Mouse (Mus musculus) heart, embryonic 11.5 days (tissue): ENCODE measurements around the gene Otulin. TPM values are rescaled to one million over a fixed set of nuclear protein-coding genes. Genes with fewer than 3 reads are reported as not detected.

ENCODE experiments used
- ATAC-seq: fragments of 200-750 bp; cut with Nextera tagmentation; replicated peaks from 2 replicates; pipeline ENCODE4 v1.8.0; 2017; ENCODE audit warnings: moderate library complexity; ENCODE audit not compliant: insufficient number of reproducible peaks, low FRiP score, low TSS enrichment
- H3K27ac ChIP-seq: fragments of 300-500 bp; sonication (generic); 2 replicates; pipeline ENCODE4 v1.5.1; 2014; ENCODE audit warnings: mild to moderate bottlenecking, low read depth, low read length
- H3K27me3 ChIP-seq: fragments of 300-500 bp; sonication (generic); 2 replicates; pipeline ENCODE4 v1.6.1; 2014; ENCODE audit warnings: mild to moderate bottlenecking, low read length, mixed read lengths; ENCODE audit not compliant: control insufficient read depth, insufficient read depth
- H3K36me3 ChIP-seq: fragments of 300-500 bp; sonication (generic); 2 replicates; pipeline ENCODE4 v1.6.1; 2014; ENCODE audit warnings: mild to moderate bottlenecking, low read length, moderate library complexity, mixed read lengths; ENCODE audit not compliant: control insufficient read depth, insufficient read depth
- H3K4me1 ChIP-seq: fragments of 300-500 bp; sonication (generic); 2 replicates; pipeline ENCODE4 v1.6.1; 2014; ENCODE audit warnings: low read length; ENCODE audit not compliant: control insufficient read depth, insufficient read depth
- H3K4me2 ChIP-seq: fragments of 300-500 bp; sonication (generic); 2 replicates; pipeline ENCODE4 v1.6.1; 2014; ENCODE audit warnings: mild to moderate bottlenecking, moderate library complexity
- H3K4me3 ChIP-seq: fragments of 300-500 bp; sonication (generic); 2 replicates; pipeline ENCODE4 v1.5.1; 2014; ENCODE audit warnings: low read depth, low read length
- H3K9ac ChIP-seq: fragments of 300-500 bp; sonication (generic); 2 replicates; pipeline ENCODE4 v1.6.1; 2014; ENCODE audit warnings: mild to moderate bottlenecking, low read depth, low read length, moderate library complexity
- H3K9me3 ChIP-seq: fragments of 300-500 bp; sonication (generic); replicated peaks from 2 replicates; pipeline ENCODE4 v1.6.1; 2016; ENCODE audit warnings: low read length; ENCODE audit not compliant: control insufficient read depth
- WGBS: fragments of 180-500 bp; shearing (Covaris S2); extraction: QIAGEN DNeasy Blood & Tissue Kit; methylation state at CpG from one replicate; pipeline ENCODE4 v1.1.7; 2014; ENCODE audit not compliant: insufficient replicate concordance; 5-methylcytosine and 5-hydroxymethylcytosine counted together
- polyA plus RNA-seq: library from polyadenylated mRNA; unstranded; fragments of >200 nt; fragmentation: Nextera tagmentation; extraction: Ambion mirVana; gene quantifications from 2 replicates; pipeline ENCODE4 v1.2.1, GENCODE M21; 2014

The Otulin gene
- polyA plus RNA-seq, 1 experiment from 2014 or later = 26.7 TPM

DNA sequence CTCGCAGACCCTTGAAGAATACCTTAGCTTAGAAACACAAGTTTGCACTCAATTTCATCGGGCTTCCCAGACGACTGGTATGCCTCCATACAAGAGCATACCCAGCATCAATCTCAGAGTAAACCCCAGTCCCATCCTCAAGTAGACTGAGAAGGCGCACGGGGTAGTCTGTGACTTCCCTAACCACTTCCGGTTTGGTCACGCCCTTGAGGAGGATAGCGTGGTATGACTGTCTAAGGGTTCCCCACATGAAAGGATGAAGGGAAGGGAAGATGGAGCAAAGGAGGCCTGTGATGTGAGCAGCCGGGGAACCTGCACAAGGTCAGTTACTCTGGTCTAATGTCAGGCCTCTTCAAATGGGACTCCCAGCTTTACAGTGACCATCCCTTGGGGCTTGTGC, 2.7 kb downstream of the Otulin start:
- ATAC-seq = no peak
- Histone ChIP-seq H3K27ac (no peak overlapping the region), H3K36me3 (peaks cover 2% of the 10 kb centered on the region; the same call in 1 of the 2 replicates), H3K27me3 (no peaks in the 10 kb centered on the region), H3K9me3 (no peaks in the 10 kb centered on the region), H3K9ac (no peak overlapping the region), H3K4me1 (peaks cover 23% of the 10 kb centered on the region), H3K4me3 (no peak overlapping the region), H3K4me2 (no peak overlapping the region)
- 86% methylated on average over 9 of the region's 9 CpGs for WGBS

- H3K27ac ChIP-seq = no peak overlapping the region
- no peak overlapping the region for H3K9ac ChIP-seq
- H3K36me3 ChIP-seq = peaks cover 4% of the 10 kb centered on the region; the same call in 1 of the 2 replicates
- H3K9me3 ChIP-seq = no peaks in the 10 kb centered on the region
- no peak overlapping the region for H3K4me2 ChIP-seq
- H3K27me3 ChIP-seq = no peaks in the 10 kb centered on the region
- WGBS = 79% methylated on average over 1 of the region's 1 CpGs
- no peak overlapping the region for H3K4me3 ChIP-seq
- H3K4me1 ChIP-seq = peaks cover 23% of the 10 kb centered on the region
- ATAC-seq = no peak
Observed at GRCm38 (mm10) chr15:27626314-27626713, 4.2 kb downstream of the Otulin start.

DNA sequence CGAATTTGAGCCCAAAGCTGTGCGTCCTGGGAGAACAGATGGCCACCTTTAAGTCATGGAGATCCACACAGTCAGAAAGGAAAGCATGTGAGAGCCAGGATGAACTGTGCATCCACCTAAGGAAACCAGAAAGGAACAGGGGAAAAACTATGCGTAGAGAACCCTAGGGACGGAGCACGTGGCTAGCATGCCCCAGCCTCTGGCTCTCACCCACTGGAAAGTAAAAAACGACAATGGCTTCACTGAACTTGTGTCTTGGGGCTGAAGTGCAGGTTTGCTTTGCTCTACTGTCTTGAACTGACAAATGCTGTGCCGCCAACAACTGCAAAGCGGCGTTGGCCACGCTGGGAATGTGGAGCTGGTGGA, 4.6 kb downstream of the Otulin start:
- Histone ChIP-seq H3K27me3 (no peaks in the 10 kb centered on the region), H3K4me2 (no peak overlapping the region), H3K9ac (no peak overlapping the region), H3K4me3 (no peak overlapping the region), H3K9me3 (no peaks in the 10 kb centered on the region), H3K36me3 (peaks cover 4% of the 10 kb centered on the region; the same call in 1 of the 2 replicates), H3K27ac (no peak overlapping the region), H3K4me1 (peaks cover 24% of the 10 kb centered on the region)
- WGBS = 65% methylated on average over 10 of the region's 10 CpGs
- ATAC-seq = no peak

DNA sequence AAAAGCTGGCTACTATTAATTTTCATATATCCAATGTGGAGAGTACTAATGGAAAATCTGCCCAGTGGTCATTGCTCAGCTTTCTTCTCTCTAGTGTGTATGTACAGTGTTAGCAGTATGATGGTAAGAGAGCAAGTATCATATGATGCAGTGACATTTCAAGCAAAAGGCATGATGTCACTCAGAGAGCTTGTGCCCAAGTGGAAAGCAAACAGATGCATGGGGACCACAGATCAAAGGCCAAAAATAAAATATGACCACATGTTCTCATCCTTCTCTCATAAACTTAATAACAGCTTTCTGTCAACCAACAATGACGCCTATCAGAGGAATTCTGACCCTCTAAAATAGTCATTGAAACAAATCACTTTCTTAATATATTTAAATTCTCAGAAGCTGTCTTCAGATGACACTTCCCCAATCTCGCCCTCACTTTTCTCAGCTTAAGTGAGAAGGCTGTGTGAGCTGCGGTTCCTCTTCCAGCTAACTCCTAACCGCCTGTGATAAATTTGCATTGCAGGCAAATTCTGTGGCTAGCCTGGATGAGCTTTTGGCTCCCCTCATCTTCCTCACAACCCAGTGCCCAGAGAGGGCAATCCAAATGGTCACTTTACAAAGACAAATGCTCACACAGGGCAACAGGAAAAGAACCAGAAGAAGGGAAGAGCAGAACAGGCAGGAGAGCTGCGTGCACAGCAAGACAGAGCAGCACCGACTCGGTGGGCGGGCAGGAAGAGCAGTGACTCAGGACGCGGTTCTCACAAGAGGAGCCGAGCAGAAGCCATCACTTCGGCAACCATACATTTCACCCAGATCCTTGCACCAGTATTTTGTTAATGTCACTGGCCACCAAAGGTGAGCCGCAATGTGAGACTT, 5.2 kb downstream of the Otulin start:
- H3K27me3 ChIP-seq = no peaks in the 10 kb centered on the region
- H3K4me3 ChIP-seq = no peak overlapping the region
- H3K9me3 ChIP-seq = no peaks in the 10 kb centered on the region
- peaks cover 23% of the 10 kb centered on the region for H3K4me1 ChIP-seq
- 84% methylated on average over 13 of the region's 13 CpGs for WGBS
- H3K9ac ChIP-seq = no peak overlapping the region
- no peak overlapping the region for H3K4me2 ChIP-seq
- no peak overlapping the region for H3K27ac ChIP-seq
- H3K36me3 ChIP-seq = peaks cover 4% of the 10 kb centered on the region; the same call in 1 of the 2 replicates
- ATAC-seq = no peak

- Histone ChIP-seq H3K27ac (no peak overlapping the region), H3K9me3 (no peaks in the 10 kb centered on the region), H3K4me2 (no peak overlapping the region), H3K4me3 (no peak overlapping the region), H3K4me1 (peaks cover 24% of the 10 kb centered on the region), H3K36me3 (peaks cover 4% of the 10 kb centered on the region; the same call in 1 of the 2 replicates), H3K27me3 (no peaks in the 10 kb centered on the region), H3K9ac (no peak overlapping the region)
- 87% methylated on average over 6 of the region's 6 CpGs for WGBS
- ATAC-seq = no peak
Observed at GRCm38 (mm10) chr15:27623286-27623685, 7.2 kb downstream of the Otulin start.

DNA sequence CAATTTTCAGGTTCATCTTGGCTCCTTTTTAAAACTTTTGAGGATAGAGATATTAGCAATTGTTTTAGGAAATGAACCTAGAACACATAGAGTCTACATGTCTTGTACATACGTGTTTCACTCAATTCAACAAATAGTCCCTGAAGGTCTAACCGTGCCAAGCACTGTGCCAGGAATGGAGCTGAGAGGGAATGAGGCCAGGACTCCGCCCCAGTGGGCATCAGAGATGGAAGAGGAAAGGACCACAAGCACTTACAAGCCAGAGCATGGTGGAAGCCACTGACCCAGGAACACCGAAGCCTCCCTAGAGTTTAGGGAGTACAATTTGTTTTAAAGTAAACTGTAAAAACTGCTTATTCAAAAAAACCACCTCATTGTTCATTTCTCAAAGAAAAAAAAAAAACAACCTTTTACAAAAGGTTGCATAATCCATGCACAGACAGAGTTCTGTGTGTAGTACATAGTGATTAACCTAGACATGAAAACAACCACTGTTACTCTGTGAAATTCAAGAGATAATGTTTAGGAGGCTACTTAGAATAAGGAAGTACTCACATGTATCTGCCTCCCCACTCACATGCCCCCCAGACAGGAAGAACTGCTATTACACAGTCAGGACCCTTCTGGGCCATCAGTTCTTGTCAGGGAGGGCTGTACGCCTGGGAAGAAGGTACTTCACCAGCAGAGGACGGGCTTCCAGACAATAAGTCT, 9.9 kb downstream of the Otulin start:
- Histone ChIP-seq H3K4me2 (no peak overlapping the region), H3K27ac (no peak overlapping the region), H3K4me1 (peaks cover 16% of the 10 kb centered on the region), H3K36me3 (peaks cover 9% of the 10 kb centered on the region), H3K27me3 (no peaks in the 10 kb centered on the region), H3K4me3 (no peak overlapping the region), H3K9me3 (no peaks in the 10 kb centered on the region), H3K9ac (no peak overlapping the region)
- ATAC-seq = no peak
- 80% methylated on average over 6 of the region's 6 CpGs for WGBS

DNA sequence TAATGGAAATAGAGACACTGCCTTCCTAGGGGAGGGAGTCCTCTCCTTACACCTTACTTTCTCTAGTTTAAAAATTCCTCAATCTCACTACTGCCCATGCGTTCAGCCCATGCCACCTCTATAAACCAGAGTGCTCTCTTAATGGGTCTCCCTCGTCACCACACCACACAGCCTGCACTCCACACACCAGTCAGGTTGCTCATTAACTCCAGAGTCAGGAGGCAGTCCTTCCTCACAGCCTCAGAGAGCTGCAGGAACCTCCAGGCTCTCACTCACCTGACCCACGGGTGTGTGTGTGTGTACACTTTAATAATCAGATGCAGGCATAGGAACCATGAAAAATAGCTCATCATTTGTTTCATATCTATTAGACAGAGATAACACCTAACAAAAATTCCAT, 10.8 kb downstream of the Otulin start:
- Histone ChIP-seq H3K9ac (no peak overlapping the region), H3K27ac (0 out of 2 replicates have a peak overlapping the region, but pooled peaks have one; percentile 24), H3K4me3 (no peak overlapping the region), H3K9me3 (no peaks in the 10 kb centered on the region), H3K4me1 (peaks cover 16% of the 10 kb centered on the region), H3K27me3 (no peaks in the 10 kb centered on the region), H3K36me3 (peaks cover 9% of the 10 kb centered on the region), H3K4me2 (no peak overlapping the region)
- no peak for ATAC-seq
- 80% methylated on average over 3 of the region's 3 CpGs for WGBS

- peaks cover 9% of the 10 kb centered on the region for H3K36me3 ChIP-seq
Observed at GRCm38 (mm10) chr15:27618778-27619533, 11.5 kb downstream of the Otulin start.

More at GRCm38 (mm10) chr15:27618778-27619533, 11.5 kb downstream of the Otulin start:
- Histone ChIP-seq H3K9me3 (no peaks in the 10 kb centered on the region), H3K4me3 (no peak overlapping the region), H3K4me1 (peaks cover 16% of the 10 kb centered on the region), H3K4me2 (no peak overlapping the region), H3K9ac (no peak overlapping the region), H3K27me3 (no peaks in the 10 kb centered on the region), H3K27ac (peak overlapping the region; percentile 82)
- 46% methylated on average over 6 of the region's 6 CpGs for WGBS
- peak; percentile 61; the same call in 1 of the 2 replicates for ATAC-seq
